Mouse (Mus musculus) layer of hippocampus, adult 9-10 months (tissue): ENCODE results near the gene Ptprg.

ENCODE experiments used
- DNase-seq: peaks from one replicate; pipeline ENCODE4 v3.0.0; 2022; ENCODE audit warnings: low spot score

The Ptprg gene

DNA sequence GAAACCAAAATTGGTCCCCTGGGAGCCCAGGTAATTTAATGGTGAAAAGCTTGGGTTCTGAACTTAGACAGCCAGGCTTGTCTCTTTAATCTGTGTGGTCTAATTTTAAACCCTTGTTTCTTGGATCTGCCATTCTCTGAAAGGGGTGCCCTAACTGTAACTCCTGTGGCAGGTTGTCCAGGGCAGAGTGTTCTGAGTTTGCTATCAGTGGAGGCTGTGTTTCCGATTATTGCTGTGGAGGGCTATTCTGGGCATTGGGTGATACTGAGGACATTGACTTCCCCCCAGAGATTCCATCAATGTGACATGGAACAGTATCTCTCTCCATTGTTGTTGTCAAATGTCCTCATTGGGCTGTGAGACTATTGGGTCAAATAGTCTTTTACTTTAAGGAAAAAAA is 134.2 kb downstream of the Ptprg start:
- no peak for DNase-seq

DNA sequence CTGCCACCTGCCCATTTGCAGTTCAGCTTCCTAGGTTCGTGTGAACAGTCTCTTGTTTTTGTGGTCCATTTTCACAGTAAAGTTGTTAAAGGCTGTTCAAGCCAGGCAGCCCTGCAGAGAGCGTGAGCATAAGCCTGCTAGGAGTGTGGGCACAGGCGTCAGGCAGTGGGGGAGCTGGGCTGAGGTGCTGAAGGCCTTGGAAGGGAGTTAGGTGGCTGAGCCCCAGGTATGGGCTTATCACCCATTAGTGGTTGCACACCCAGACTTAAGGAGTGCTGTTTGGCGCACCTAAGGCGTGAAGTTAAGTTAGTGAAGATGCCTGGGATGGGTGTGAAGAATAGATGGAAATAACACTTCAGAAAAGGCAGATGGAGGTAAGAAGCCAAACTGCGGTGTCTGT is 134.8 kb downstream of the Ptprg start:
- no peak for DNase-seq

- DNase-seq = no peak
Observed at GRCm38 (mm10) chr14:11690066-11690465, 136.7 kb downstream of the Ptprg start.

- no peak for DNase-seq
Observed at GRCm38 (mm10) chr14:11691531-11691930, 138.2 kb downstream of the Ptprg start.

- no peak for DNase-seq
Observed at GRCm38 (mm10) chr14:11698880-11699279, 145.5 kb downstream of the Ptprg start.

DNA sequence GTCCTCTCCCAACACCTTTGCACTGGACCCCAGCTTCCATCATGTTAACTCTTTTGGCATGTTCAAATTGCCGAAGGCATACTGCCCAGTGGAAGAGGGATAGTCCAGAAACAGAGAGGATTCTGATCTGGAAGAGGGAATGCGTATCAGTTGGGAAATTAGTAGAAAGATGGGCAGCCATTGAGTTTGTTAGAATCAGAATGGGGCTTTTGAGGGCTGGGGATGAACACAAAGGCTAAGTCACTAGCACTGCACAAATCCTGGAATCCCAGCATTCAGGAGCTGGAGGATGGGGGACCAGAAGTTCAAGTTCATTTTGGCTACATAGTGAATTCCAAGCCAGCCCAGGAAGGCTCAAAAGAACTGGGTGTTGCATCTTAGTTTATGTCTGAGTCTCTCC is 146.3 kb downstream of the Ptprg start:
- no peak for DNase-seq

GRCm38 (mm10) chr14:11701516-11702249 is 148.4 kb downstream of the Ptprg start:
- DNase-seq = no peak

DNA sequence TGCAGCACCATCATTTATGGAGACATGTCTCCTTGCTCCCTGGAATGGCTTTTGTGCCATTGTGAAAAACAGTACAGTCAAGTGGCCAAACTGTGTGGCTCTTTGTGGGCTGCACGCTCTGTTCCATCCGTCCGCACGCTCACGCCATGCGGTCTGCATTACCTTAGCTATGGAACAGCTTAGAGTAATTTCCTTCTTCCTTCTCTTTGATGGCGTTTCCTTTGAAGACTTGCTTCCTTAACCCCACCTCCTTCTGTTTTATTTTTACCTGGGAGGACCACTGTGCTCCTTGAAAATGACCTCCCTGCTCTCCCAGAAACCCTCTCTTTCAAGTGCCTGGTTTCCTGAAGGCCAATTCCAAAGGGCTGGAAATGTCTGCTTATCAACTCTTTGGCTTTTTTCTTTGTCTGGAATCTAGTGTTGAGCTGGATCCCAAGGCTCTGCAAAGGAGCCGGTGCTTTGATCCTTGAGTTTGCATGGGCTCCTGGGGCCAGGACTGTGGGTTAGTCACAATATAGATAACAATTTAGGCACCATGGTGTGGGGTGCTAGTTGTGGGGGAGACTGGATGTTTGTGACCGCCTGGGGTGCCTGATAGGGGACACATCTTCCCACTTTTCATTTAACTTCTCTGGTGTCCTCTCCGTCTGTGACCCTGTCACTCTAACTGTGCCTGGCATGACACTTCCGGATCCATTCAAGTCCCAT is 149.6 kb downstream of the Ptprg start:
- DNase-seq = no peak

- DNase-seq = no peak
Observed at GRCm38 (mm10) chr14:11704871-11705270, 151.5 kb downstream of the Ptprg start.

GRCm38 (mm10) chr14:11709352-11709751 is 156.0 kb downstream of the Ptprg start:
- no peak for DNase-seq

DNA sequence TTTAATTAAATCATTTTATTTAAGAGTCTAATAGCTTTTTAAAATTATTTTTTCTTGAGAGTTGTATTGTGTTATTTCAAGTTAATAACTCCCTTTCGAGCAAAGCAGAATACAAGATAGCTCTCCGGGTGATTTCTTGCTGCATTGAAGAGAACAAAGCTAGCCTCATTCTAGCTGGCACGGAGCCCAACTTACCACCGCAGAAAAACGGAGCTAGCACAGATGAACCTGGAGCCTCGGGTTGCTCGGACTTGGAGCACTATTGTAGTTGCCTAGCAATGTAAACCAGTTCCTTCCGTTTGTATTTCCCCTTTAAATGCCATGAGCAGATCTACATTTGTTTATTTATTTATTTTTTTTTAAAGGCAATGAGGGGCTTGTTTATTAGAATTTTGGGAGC is 156.5 kb downstream of the Ptprg start:
- no peak for DNase-seq

- no peak for DNase-seq
Observed at GRCm38 (mm10) chr14:11710410-11711122, 157.2 kb downstream of the Ptprg start.

DNA sequence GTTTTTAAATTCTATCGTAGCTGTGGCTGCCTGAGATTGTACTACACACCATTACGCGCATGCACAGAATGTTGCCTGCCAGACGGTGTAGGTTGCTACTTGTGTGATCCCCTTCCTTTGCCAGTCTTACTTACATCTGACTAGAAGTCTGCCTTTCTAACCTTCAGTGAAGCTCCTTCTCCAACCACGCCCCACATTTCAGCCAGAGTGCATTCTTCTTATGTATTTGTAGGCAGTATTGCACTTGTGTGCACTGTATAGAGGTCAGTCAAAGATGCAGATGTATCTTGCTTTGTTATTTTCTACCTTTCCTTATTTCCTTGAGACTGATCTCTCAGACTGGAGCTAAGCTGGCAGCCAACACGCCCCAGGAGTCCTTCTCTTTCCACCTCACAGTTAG is 158.8 kb downstream of the Ptprg start:
- DNase-seq = no peak

DNA sequence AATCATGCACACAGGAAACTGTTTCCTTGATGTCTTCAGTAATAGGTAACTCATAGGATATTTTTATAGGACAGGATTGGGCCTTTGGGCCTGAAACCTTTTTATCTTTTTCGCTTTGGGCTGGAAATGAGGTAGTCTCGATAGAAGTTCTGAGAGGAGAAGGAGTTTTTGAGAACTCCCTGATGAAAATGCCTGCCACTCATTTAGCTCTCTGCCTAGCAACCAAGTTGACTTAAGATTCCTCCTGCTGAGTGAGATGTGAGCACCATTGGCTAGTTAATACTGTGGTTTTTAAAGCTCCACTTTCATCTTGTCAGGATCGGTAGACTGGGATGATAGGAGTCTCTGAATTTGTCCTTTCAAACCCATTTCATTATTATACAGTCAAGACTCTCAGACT is 162.9 kb downstream of the Ptprg start:
- DNase-seq = no peak

GRCm38 (mm10) chr14:11718201-11718600 is 164.9 kb downstream of the Ptprg start:
- DNase-seq = no peak

DNA sequence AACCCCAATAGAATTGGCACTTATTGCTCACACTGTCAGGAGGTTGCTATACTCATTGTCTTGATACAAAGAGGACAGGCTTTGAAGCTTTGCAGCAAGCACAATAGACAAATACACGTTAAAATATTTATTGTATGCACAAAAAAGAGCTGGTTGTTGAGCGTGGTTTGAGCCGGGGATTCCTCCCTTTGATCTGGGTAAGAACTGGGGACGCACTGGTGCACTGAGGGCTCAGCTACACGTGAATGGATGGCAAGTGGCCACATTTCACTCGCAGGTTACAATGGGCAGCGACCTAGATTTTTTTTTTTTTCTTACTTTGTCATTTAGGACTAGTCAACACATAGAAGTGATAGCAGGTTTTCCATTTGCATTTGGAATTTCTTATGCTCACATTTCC is 165.9 kb downstream of the Ptprg start:
- no peak for DNase-seq

DNA sequence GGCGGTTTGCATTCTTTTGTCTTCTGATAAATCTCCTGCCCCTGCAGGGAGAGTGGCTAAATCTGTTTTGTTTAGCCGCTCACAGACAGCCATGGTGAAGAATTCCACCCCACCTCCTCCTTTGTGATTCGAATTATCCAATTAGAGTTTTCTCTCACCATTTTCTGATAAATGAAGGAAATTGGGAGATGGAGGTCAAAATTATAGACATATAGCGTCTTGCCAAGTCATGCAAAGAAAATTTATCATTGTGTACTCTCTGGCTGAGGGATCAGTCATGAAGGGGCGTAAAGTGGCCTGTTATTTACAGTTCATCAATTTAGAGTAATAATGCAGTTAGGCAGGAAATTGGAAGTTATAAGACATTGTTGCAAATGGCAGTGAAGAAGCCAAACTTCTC is 168.8 kb downstream of the Ptprg start:
- DNase-seq = no peak

- no peak for DNase-seq
Observed at GRCm38 (mm10) chr14:11723876-11724275, 170.5 kb downstream of the Ptprg start.

DNA sequence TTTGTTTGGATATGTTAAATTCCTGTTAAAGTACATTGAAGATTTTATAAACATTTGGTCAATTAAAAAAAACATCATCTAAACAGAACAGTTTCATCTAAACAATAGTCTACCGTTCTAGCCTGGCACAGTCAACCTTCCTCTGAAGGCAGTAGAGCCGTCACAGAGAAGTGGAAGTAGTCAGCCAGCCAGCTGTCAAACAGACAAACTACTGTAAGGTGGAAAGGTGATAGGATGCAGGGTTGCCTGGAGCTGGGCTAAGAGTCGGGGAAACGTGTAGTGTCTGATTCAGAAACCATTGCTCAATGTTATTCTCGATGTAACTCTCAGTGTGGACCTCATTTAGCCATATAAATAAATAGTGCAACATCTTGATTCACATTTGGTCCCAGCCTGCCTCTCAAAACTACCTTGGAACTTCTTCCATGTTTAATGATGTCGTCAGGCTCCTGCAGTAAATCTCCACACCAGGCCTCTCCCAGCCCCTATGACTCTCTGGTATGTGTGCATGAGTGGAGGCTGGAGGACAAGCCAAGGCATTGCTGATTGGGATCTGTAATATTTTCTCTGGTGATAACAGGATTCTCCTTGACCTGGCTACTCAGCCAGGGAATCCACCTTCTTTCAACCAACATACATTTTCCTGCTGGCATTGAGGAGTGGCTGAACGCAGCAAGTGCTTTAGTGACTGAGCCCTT is 178.0 kb downstream of the Ptprg start:
- no peak for DNase-seq

DNA sequence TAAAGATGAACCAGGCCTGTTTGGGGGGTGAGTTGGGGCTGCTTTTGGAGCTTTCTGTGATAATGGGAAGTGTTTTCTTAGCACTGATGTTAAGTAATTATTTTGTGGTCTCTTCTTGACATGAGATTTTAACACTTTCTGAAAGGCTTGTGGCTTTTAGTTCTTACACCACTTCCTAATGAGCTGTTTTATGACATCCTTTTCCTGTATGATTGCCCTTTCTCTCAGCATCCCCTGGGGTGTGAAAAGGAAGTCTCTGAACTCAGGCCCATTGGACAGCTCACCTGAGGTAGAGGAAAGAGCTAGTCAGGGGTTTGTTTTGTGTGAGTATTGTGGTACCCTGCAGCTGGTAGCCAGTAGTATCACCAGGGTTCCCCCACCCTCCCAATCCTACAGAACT is 179.0 kb downstream of the Ptprg start:
- DNase-seq = no peak

DNA sequence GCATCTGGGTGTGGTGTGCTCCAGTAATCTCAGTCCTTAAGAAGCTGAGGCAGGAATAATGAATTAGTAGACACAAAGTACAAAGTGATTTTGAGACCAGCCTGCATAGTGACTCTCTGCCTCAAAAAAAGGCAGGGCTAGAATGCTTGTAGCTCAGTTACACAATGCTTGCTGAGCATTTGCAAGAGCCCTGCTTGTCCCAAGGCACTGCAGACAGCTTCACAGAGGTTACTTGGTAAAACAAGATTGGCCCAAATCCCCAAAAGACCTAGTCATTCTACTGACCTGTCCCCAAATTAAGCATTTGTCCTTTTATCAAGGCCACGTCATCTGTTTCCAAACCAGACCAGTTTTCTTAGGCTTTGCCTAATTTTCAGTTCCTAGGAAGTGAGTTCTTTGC is 190.4 kb downstream of the Ptprg start:
- no peak for DNase-seq

DNA sequence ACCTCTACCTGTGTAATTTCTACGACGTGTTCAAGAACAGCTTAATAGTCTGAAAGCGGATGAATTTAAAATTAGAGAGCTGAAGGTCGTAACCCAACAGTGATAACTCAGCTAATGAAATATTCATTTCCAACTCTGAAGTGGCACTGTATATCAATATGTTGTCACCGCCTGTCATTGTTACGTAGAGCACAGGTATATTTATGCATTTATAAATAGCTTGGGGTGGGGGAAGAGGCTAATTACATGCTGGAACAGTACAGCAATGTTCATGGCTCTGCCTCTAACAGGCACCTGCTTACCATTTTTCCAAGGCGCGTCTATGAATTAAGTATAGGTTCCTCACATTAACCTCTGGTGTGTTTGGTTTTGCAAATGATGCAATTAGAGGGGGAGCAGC is 199.3 kb downstream of the Ptprg start:
- DNase-seq = no peak

- no peak for DNase-seq
Observed at GRCm38 (mm10) chr14:11754656-11755055, 201.3 kb downstream of the Ptprg start.
